Mouse (Mus musculus) heart, postnatal 36 days (tissue): ENCODE measurements around the gene H2-D1. TPM values are rescaled to one million over a fixed set of nuclear protein-coding genes. Genes with fewer than 3 reads are reported as not detected.

Experiments
- DNase-seq, 2 experiments: peaks; one replicate each; pipeline ENCODE4 v3.0.0; 2021 to 2022
- intact Hi-C: fragments of 180-260 bp; cut with DNase I; formaldehyde crosslinking; loops from one replicate; pipeline ENCODE4 v1.15.1; 2025
- total RNA-seq, 2 experiments: library from RNA; stranded (reverse); gene quantifications; 2 replicates each; pipeline ENCODE4 v1.2.3; 2021

The H2-D1 gene
- total RNA-seq, 2 experiments from 2014 or later, result 87.6 to 133 TPM

DNA sequence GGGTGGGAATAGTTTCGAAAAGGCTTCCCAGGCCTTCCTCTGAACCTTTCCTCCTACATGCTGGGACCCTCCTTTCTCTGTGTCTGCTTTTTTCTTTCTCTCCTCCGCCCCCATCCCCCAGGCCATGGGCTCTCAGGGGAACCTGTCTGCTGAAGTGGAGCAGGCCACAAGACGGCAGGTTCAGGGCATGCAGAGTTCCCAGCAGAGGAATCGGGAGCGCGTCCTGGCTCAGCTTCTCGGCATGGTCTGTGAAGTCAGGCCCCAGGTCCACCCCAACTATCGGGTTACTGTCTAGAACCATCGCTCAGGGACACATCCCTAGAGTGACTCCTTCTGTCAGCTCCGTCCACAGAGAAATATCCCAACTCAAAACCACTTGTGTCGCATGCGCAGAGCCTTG is 25.0 kb upstream of the H2-D1 start:
- no peak for DNase-seq
- intact Hi-C loops, result loop anchor here (2.0 to 5.0 kb wide), 3 partner anchors 69 to 235 kb away; partner anchors contain the start of gene Vars

DNA sequence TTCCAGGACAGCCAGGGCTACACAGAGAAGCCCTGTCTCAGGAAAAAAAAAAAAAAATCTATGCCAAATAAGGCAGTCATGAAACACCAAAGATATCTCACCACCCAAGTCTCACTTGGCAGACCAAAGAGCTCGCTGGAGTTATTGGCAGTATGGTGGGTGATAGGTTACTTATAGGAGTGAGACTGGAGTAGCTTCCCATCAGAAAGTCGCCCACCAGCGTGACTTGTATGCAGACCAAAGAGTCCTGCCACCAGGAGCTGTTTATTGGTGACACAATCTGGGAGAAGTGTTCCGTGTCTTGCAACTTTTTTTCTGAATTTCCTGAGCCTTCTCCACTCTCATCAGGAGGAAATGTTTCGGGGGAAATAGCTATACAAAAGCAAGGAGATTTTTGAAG is 22.8 kb upstream of the H2-D1 start:
- intact Hi-C loops, result loop anchor here (5.0 to 10.0 kb wide), 2 partner anchors 237 to 345 kb away; partner anchors contain the start of genes C2, Ehmt2 and Vars

DNA sequence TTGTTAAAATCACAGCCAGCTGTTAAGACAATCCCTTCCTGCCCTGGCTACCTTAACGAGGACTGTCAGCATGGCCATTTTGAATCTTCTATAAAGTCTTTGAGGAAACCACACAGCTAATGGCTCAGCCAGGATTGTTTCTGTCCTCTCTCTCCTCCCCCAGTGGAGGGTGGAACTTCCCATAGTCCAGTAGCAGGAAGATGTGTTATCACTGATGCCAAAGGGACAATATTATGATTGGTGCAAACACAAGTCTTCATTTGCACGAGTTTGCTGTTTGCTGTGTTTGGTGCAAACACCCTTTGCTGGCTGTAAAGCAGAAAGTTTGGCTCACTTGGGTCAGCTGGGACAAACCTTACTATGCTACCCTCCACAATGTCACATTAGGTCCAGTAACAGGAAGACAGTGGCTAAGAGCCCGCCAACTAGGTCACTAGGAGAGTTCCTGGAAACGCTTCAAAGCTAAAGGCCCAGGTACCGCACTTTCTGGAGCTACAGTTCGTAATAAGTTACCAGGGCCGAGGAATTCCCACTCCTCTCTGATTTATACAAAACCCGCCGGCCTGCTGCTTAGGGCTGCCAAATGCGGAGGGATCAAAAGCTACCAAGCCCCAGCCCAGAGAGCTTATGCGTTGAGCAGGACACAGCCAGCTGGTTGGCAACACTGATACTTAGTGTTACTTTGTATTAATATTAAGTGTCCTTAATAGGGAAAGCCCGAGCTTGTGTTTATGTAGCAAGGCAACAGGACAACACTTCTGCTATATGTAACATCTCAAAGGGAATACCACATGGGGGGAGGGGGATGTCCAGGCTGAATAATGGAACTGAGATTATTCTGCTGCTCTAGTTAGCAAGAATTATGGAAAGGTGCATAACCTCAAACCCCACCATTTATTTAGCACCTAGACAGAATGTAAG is 21.9 kb upstream of the H2-D1 start:
- DNase-seq, result no peak
- intact Hi-C loops, result loop anchor here (10.0 kb wide), 1 partner anchor 346 kb away; the partner anchor contains the start of genes C2 and Ehmt2

More for the DNA sequence above, 22.8 kb upstream of the H2-D1 start:
- DNase-seq, result no peak

DNA sequence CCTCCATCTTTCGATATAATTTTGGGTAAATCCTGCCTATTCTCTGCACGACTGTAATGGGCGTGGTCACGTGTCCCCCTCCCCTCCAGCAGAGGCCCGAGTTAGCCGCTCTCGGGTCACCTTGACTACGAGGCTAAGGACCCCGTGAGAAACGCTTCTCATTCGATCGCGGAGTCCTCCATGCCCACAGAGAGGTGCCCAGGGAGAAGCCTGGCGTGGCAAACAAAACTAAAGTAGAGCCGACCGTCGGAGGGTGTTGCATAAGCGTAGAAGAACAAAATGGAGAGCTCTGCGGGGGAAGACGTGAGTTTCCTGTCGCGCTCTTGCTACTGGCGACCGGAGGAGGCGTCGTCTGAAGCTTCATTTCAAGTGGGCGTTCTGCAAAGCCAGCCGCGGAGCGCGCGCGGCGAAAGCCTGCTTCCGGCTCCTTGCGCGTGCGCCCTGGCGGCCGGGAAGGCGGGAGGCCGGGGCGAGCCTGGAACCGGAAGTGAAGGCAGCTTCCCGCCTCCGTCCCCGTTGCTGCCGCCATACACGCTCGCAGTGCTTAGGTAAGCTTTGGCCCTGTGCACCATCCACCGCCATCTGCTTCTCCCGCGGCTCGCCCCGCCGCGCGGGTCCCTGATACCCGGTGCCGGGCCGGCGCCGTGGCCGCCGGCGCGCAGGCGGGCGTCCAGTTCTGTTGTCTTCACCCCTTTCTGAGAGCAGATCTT is 21.1 kb upstream of the H2-D1 start, which contains the start of gene Ddx39b:
TSS of gene Ddx39b (plus strand) at position 442 of the 710 bp plus-strand sequence.
- DNase-seq, result peak; percentile 94 to 98

DNA sequence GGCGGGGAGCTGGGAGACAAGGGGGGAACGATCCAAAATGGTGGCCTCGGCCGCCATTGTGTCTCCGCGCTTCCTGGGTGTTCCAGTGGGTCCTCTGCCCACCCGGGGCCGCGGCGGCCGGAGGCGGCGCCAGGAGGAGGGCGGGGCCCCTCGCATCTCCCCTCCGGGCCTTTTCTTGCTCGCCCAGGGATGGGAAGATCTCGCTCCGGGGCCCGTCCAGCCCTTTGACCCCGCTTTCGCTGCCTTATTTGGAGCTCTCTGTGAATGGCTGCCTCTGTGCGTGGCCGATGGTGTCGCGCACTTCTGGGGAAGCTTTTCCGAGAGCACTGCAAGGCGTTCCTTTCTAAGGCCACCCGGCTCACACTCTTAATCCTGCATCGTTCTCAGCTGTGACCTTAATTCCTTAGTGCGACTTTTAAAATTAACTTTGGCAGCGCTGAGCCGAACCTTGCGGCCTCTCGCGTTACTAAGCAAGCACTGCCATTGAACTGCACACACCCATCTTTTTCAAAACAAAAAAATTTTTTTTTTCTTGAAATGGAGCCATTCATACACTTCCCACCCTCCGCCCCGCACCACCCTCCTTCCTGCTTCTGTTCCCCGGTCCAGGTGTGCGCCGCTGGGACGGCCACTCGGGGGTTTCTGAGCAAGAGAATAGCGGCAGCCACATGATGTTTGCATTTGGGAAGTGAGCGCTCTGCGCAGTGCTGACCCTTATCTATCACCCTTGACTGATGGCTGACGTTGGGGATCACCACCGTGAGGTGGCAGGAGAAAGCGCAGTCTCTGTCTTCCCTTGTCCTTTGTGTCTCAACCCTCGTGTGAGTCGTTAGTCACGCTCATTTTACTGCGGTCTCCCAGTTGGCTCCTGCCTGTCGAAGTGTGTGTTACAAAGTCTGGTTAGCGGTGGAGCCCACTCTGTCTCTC is 20.3 kb upstream of the H2-D1 start:
- intact Hi-C loops, result loop anchor here (10.0 kb wide), 1 partner anchor 347 kb away; the partner anchor contains the start of genes C2 and Ehmt2
- DNase-seq, result peak; percentile 50 to 73

More for the DNA sequence above, 21.1 kb upstream of the H2-D1 start, which contains the start of gene Ddx39b:
- intact Hi-C loops, result loop anchor here (10.0 kb wide), 1 partner anchor 347 kb away; the partner anchor contains the start of genes C2 and Ehmt2

DNA sequence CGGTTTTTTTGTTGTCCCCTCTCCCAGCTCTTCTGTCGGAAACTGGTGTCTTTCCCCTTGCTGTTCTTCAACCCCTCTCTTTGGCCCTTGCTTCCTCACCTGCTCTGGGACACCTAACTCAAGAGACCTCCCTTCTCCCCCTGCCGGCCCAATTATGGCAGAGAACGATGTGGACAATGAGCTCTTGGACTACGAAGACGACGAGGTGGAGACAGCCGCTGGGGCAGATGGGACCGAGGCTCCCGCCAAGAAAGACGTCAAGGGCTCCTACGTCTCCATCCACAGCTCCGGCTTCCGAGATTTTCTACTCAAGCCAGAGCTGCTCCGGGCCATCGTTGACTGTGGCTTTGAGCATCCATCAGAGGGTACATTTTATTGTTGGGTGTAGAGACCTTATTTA is 19.4 kb upstream of the H2-D1 start:
- intact Hi-C loops, result loop anchor here (10.0 kb wide), 1 partner anchor 348 kb away; the partner anchor contains the start of genes C2 and Ehmt2

DNA sequence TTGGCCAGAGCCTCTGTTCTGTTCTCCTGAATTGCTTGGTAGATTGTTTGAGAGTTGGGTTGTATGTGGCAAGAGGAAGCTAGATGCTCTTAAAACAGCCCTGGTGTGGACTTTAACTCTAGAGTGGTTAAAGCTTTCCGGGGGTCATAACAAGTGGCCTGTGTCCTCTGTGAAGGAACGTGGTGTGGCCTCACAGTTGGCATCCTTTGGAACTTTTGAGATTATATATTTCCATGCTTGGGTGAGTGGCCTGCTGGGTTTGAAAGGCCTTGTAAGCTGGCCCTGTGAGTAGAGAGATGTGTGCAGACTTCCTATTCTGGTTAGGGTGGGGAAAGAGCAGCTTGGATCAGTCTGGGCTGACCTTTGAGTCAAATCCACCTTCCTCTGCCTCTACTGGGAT is 17.5 kb upstream of the H2-D1 start:
- intact Hi-C loops, result loop anchor here (10.0 kb wide), 1 partner anchor 350 kb away; the partner anchor contains the start of genes C2 and Ehmt2
- no peak for DNase-seq

More for the DNA sequence above, 19.4 kb upstream of the H2-D1 start:
- DNase-seq, result peak; percentile 49 to 60

DNA sequence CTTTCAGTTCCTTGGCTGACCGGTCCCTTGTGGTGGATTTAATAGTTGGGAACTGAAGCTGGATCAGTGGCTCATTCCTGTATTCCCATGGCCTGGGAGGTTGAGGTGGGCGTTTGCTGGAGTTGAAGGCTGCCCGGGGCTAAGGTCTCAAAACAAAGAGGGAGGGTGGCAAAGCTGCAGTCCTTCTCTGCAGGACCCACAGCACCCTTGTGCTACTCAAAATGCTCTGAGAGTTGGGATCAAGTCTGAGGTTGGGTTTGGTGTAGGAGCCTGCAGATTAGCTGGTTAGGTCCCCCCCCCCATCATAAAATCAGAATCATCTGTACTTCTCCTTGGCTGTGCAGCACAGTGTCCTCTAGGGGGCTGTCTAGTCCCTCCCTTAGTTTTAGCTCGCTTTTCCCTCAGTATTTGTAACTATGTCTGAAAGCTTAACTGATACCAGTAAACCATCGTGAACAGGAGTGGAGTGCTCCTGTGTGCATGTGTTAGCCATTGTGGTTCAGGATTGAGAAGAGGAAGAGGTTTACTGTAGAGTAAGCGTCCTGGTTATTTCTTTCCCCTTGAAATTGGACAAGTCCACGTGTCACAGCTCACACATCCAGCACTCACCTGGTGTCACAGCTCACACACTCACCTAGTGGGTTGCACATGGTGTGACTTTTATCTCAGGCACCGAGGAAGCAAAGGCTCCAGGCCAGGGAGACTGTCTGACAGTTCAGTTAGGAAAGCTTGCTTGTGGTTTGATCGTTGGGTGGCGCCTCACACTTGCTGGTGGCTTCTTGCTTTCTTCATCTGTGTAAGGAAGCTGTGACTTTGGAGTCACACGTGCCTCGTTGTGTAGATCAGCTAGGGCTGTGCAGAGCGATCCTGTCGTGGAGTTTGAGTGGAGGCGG is 16.6 kb upstream of the H2-D1 start:
- intact Hi-C loops, result loop anchor here (2.0 to 10.0 kb wide), 2 partner anchors 57 to 351 kb away; partner anchors contain the start of genes C2 and Ehmt2
- no peak for DNase-seq

DNA sequence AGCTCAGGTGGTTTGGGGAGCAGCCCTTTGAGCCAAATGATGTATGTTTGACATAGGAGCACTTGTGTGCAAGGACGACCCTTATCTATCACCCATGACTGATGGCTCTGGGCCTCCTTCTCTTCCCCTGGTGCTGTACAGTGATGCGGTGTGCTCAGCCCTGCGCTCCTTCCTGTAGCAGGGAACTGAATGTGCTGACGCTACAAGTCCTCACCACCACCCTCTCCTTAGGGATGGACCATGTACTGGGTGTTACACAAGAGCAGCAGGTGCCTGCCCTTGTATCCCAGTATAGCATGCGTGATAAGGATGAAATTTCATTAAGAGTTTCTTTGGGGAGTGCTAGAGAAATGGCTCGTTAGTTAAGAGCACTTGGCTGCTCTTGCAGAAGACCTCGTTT is 15.4 kb upstream of the H2-D1 start:
- no peak for DNase-seq
- intact Hi-C loops, result loop anchor here (2.0 to 10.0 kb wide), 2 partner anchors 56 to 352 kb away; partner anchors contain the start of genes C2 and Ehmt2

DNA sequence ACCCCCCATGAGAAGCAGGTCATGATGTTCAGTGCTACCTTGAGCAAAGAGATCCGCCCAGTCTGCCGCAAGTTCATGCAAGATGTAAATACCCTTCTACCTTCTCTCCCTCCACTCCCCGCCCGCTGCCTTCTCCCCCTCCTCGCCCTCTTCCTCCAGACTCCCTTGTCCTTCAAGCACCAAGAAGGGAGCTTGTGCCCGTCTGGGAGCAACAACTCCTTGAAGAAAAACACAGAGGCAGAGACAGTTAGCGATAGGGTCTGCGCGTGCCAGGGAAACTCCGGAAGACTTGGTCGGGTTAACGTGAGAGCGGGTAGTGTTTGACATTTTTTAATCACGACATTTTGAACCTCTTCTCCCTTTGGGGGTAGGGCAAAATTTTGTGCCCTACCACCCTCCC is 13.5 kb upstream of the H2-D1 start:
- no peak for DNase-seq
- intact Hi-C loops, result loop anchor here (10.0 kb wide), 1 partner anchor 354 kb away; the partner anchor contains the start of genes C2 and Ehmt2

DNA sequence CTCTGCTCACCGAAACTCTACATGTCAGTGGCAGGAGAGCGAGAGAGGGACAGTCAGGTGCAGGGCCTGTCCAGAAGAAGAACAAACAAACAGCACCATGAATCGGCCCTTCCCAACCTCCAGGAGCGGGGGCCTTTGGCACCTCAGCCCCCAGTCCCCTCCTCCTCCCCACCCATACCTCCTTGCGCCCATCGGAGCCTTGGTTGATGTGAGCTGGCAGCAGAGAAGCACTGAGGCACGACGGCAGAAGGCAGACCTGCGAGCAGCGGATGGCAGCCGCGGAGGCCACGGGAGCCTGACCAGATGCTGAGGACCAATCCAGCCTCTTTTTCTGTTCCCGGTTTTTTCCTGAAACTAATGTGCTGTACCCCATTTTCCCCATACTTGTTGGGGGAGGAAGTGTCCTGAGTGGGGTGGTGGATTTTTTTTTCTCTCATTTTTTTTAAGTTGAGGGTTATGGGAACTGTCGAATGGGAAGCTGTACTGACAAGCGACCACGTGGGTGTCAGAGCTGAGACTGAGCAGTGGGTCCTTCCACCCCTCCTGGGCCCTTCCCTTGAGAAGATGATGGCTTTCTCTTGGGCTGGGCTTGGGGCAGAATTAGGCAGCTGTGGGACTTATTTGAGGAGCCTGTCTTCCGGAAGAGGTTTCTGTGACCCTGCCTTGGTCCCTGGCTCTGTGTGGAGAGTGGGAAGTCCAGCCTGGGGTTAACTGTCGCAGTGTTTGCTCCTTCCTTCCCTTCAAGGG is 12.9 kb upstream of the H2-D1 start:
- intact Hi-C loops, result loop anchor here (10.0 kb wide), 1 partner anchor 355 kb away; the partner anchor contains the start of genes C2 and Ehmt2
- DNase-seq, result no peak

DNA sequence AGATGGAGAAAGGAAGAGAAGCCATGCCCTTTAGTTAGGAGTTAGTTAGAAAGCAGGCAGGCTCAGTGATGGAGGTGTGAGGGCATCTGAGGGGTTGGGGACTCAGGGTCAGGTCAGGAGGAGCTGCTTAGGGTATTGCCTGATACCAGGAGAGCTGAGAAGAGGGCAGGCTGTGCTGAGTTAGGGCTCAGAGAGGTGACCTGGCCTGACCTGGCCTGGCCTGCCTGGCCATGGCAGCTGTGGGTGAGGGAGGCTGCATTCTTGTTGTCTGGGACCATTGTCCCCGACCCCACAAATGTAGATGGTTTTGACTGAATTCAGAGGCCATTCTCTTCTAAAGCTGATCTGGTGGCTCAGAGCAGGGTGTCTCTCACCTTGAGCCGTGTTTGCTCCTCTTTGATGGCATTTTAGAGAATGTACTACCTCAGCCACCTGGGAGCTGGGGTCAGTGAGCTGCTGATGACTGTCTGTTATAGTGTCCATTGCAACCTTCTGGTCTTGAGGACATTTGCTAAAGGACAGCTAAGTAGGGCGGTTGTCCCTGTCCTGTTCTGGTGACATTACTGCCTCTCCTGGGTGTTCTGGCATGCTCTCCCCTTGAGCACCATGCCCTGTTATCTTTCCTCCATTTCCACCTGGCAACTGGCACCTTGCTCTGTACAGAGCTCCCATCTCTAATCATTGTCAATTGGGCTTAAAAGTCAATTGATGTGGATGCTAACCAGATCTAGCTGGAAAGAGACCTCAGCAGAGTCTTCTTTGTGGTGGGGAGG is 12.0 kb upstream of the H2-D1 start:
- DNase-seq, result no peak
- intact Hi-C loops, result no loop called here

DNA sequence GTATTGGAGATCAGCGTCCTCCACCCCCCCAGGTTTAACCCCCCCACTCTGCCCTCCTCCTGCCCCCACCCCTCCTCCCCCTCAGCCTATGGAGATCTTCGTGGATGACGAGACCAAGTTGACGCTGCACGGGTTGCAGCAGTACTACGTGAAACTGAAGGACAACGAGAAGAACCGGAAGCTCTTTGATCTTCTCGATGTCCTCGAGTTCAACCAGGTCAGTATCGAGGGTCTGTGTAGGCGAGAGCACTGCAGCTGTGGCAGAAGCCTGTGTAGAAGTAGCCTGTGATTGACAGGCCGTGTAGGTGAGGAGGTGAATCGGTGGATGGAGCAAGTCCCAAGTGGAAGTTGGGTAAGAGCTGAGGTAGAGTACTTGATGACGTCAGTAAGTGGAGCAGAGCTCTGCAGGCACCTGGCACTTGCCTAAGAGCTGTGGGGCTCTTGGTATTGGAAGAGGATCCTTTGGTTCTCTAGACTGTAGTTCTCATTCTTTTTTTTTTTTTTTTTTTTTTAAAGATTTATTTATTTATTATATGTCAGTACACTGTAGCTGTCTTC is 11.3 kb upstream of the H2-D1 start:
- intact Hi-C loops, result no loop called here
- no peak for DNase-seq

DNA sequence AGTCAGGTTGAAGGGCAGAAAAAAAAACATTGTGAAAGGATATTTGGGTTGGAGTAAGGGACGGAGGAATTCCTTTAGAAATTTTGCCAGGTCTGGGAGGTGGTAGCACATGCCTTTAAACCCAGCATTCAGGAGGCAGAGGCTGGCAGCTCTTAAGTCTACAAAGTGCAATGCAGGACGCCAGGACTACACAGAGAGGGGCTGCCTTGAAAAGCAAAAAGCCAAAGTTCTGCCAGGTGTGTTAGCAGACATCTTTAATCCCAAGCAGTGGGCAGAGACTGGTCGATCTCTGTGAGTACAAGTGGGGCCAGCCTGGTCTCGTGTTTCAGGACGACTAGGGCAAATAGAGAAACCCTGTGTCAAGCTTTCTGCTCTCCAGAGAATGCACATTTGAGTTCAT is 10.5 kb upstream of the H2-D1 start:
- intact Hi-C loops, result no loop called here
- no peak for DNase-seq

DNA sequence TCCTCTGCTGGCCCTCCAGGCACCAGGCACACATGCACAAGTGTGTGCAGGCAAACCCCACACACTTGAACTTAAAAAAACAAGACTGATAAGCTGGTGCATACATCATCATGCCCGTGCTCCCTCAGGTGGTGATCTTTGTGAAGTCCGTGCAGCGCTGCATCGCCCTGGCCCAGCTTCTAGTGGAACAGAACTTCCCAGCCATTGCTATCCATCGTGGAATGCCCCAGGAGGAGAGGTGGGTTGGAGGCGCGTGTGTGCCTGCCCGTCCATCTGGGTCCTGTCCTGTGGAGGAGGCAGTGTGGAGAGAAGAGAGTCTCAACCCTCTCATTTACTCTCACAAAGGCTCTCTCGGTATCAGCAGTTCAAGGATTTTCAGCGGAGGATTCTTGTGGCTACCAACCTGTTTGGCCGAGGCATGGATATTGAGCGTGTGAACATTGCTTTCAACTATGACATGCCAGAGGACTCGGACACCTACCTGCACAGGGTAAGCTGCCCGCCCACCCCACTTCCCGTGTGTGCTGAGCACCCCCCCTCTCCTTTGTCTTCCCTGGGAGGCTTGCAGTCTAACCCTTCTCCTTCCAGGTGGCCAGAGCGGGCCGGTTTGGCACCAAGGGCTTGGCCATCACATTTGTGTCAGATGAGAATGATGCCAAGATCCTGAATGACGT is 9.8 kb upstream of the H2-D1 start:
- no peak for DNase-seq
- intact Hi-C loops, result no loop called here
